Mouse (Mus musculus): ENCODE measurements around the gene Vmn2r61.

Gene Vmn2r61

DNA sequence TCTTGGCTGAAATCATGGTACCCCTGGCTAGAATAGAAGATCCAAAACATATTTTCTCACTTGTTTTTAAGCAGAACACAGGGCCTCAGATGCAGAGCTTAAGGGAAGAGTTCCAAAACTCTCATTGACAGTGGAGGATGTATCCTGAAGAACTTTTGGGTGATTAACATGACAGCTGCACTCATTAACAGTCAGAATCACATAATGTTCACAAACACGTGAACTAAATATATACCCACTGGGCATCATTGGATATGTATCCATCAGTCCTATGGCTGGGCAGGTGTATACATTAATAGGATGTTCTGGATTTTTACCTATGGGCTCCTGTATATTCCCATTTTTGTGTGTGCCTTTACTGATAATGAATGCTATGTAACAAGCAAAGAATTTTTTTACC lies at the start of gene Vmn2r61:
Gene Vmn2r61 (plus strand): TSS at position 301 of the 400 bp plus-strand sequence.
- DNase-seq = no peak
